Mouse (Mus musculus) hindbrain, embryonic 11.5 days (tissue): Measurements from ENCODE around the gene Atp5d. TPM values are rescaled to one million over a fixed set of nuclear protein-coding genes. Genes with fewer than 3 reads are reported as not detected.

Source experiments
- ATAC-seq: fragments of 200-750 bp; cut with Nextera tagmentation; 2 replicates; pipeline ENCODE4 v1.8.0; 2017; ENCODE audit warnings: mild to moderate bottlenecking, moderate TSS enrichment, moderate library complexity; ENCODE audit not compliant: low FRiP score
- DNase-seq: peaks from one replicate; pipeline ENCODE4 v3.0.0-alpha.2; 2015; ENCODE audit warnings: low spot score
- H3K27ac ChIP-seq: fragments of 300-500 bp; sonication (generic); 2 replicates; pipeline ENCODE4 v1.5.1; 2014; ENCODE audit warnings: mild to moderate bottlenecking, low read depth, low read length
- H3K27me3 ChIP-seq: fragments of 300-500 bp; sonication (generic); 2 replicates; pipeline ENCODE4 v1.6.1; 2014; ENCODE audit warnings: mild to moderate bottlenecking, low read length, moderate library complexity, mixed read lengths; ENCODE audit not compliant: control insufficient read depth, insufficient read depth
- H3K36me3 ChIP-seq: fragments of 300-500 bp; sonication (generic); 2 replicates; pipeline ENCODE4 v1.6.1; 2014; ENCODE audit warnings: mild to moderate bottlenecking, low read length, moderate library complexity, mixed read lengths; ENCODE audit not compliant: control insufficient read depth, insufficient read depth
- H3K4me1 ChIP-seq: fragments of 300-500 bp; sonication (generic); replicated peaks from 2 replicates; pipeline ENCODE4 v1.6.1; 2014; ENCODE audit warnings: low read length, mixed read lengths; ENCODE audit not compliant: control insufficient read depth, insufficient read depth
- H3K4me2 ChIP-seq: fragments of 300-500 bp; sonication (generic); replicated peaks from 2 replicates; pipeline ENCODE4 v1.6.1; 2014; ENCODE audit warnings: mild to moderate bottlenecking, low read depth, low read length
- H3K4me3 ChIP-seq: fragments of 300-500 bp; sonication (generic); 2 replicates; pipeline ENCODE4 v1.5.1; 2014; ENCODE audit warnings: low read depth, low read length
- H3K9ac ChIP-seq: fragments of 300-500 bp; sonication (generic); 2 replicates; pipeline ENCODE4 v1.6.1; 2014; ENCODE audit warnings: low read depth, low read length
- H3K9me3 ChIP-seq: fragments of 300-500 bp; sonication (generic); 2 replicates; pipeline ENCODE4 v1.6.1; 2016; ENCODE audit warnings: low read length; ENCODE audit not compliant: control insufficient read depth
- WGBS: fragments of 180-500 bp; shearing (Covaris S2); extraction: QIAGEN DNeasy Blood & Tissue Kit; methylation state at CpG from one replicate; pipeline ENCODE4 v1.1.7; 2014; 5-methylcytosine and 5-hydroxymethylcytosine counted together
- polyA plus RNA-seq: library from polyadenylated mRNA; unstranded; fragments of >200 nt; fragmentation: Nextera tagmentation; extraction: Ambion mirVana; gene quantifications from 2 replicates; pipeline ENCODE4 v1.2.1, GENCODE M21; 2014

Atp5d gene
- polyA plus RNA-seq, 1 experiment from 2014 or later: 371 TPM

- peak overlapping the region; percentile 36; the same call in 1 of the 2 replicates for H3K4me3 ChIP-seq
- H3K36me3 ChIP-seq: peaks cover 35% of the 10 kb centered on the region
- H3K9ac ChIP-seq: no peak overlapping the region; the same call in 1 of the 2 replicates
- H3K27me3 ChIP-seq: no peaks in the 10 kb centered on the region
- ATAC-seq: peak; percentile 20; the same call in 1 of the 2 replicates
- H3K9me3 ChIP-seq: no peaks in the 10 kb centered on the region
- H3K4me2 ChIP-seq: peak overlapping the region; percentile 69; the same call in 1 of the 2 replicates
- 13% methylated on average over 18 of the region's 18 CpGs for WGBS
- H3K4me1 ChIP-seq: peaks cover 53% of the 10 kb centered on the region
- DNase-seq: peak; percentile 60
- peak overlapping the region; percentile 68 for H3K27ac ChIP-seq
These were observed 20.0 kb downstream of the Atp5d start for GRCm38 (mm10) chr10:80158307-80158986.

DNA sequence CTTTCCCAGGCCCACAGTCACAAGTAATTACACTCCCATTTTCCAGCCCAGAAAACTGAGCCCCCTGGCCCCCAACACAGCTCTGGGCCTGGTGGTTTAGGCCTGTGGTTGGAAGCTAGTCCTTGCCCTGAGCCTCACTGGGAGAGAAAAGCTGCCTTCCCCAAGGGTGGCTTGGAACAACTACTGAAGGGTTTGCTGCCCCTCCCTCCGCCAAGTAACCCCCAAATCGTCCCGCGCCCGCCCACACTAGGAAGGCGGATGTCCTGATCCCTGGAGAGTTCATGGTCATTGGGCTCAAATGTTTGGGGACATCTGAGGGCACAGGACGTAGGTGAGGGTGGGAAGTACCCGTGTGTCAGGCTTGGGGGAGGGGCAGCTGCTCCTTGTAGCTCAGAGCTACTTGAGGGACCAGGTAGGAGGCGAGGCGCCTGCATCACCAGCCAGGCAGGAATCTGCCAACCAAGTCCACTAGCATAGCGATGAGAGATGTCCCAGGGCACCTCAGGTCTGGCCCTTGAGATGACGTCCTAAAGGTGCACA lies 20.7 kb downstream of the Atp5d start:
- Histone ChIP-seq H3K9me3 (no peaks in the 10 kb centered on the region), H3K27ac (peak overlapping the region; percentile 68), H3K4me3 (peak overlapping the region; percentile 36), H3K36me3 (peaks cover 31% of the 10 kb centered on the region), H3K4me1 (peaks cover 48% of the 10 kb centered on the region), H3K27me3 (0 out of 2 replicates have a peak, but pooled peaks cover under 1% of the 10 kb centered on the region), H3K4me2 (peak overlapping the region; percentile 69), H3K9ac (peak overlapping the region; percentile 56)
- ATAC-seq (peak; percentile 50), DNase-seq (no peak)
- WGBS: 8% methylated on average over 12 of the region's 12 CpGs

DNA sequence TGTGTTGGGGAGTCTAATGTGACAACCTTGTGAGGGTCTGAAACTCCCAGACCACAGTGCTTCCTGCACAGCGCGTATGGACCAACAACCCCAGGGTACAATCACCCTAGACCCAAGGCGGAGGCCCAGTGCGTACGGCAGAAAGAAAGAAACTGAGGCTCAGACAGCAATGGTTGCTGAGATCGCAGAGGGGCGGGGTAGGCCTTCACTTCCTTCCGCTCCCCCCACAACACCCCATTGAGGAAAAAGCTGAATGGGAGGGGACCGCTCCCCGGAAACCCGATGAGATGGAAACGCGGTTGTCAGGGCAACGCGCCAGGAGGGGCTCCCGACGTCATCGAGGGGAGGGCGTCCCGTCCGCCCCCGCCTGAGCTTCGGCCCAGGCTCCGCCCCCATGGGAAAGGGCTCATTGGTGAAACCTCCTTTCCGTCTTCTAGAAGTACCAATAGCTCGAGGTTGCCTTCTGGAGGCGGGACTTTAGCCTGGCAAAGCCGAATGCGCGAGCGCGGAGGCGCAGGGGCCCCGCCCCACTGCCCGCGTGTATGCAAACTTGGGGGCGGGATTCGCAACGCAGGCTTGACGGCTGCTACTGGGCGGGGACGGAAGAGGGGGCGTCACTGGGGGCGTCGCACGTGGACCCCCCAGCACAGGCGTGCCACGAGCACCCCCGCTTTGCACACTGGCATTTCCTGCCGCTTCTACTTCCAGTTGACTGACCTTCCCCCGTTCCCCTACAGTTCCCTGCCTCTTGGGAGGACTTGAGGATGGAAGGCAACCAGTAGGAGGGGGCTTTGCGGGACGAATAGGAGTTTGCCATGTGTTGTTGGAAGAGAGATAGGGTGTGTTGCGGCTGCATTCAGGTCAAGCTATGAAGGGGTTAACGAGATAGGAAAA lies 21.4 kb downstream of the Atp5d start:
- 0 out of 2 replicates have a peak, but pooled peaks cover 2% of the 10 kb centered on the region for H3K27me3 ChIP-seq
- peak overlapping the region; percentile 36 for H3K4me3 ChIP-seq

DNA sequence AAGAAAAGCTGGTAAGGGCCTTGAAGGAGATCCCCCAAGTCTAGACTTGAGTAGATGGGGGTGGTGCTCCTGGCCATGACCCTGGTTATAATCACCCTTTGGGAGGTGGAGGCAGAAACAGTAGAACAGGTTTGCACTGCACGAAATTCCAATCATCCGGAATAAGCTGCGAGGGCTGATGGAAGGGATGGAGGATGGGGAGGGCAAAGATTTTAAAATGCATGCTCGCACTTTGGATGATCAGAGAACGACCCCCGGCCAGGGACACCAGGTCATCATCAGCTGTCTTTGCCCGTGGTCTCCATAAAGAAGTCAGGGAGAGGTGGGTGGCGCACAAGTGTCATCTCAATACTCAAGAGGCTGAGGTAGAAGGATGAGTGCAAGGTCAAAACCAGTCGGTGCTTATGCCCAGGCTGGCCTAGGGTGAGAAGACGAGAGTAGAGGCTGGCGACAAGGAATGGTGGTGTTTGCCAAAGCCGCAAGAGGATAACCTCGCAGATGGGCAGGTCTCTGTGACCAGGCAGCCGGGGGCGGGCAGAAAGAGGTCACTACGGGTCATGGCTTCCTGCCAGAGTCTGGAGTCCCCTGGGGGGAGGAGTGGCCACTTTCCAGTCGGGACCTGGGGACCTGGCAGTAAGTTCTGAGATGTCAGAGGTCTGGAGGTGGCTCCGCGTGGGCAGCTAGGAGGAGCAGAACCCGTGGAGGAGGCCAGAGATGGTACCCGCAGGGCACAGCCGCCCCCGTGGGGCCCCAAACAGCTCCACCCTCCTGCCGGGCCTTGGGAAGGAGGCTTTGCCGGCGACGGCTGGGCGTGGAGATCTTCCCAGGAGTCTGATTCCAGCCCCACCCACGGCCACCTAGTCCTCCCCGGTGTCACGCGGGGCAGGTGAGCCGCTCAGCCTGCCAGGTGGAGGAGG lies 22.3 kb downstream of the Atp5d start:
- Histone ChIP-seq H3K9me3 (no peaks in the 10 kb centered on the region), H3K27ac (peak overlapping the region; percentile 78), H3K36me3 (peaks cover 15% of the 10 kb centered on the region), H3K4me3 (peak overlapping the region; percentile 36), H3K9ac (peak overlapping the region; percentile 32), H3K4me1 (peaks cover 44% of the 10 kb centered on the region), H3K27me3 (0 out of 2 replicates have a peak, but pooled peaks cover 2% of the 10 kb centered on the region), H3K4me2 (peak overlapping the region; percentile 69)
- DNase-seq: peak; percentile 61
- 2% methylated on average over 28 of the region's 33 CpGs for WGBS
- no peak for ATAC-seq

More for the DNA sequence above, 21.4 kb downstream of the Atp5d start:
- peak overlapping the region; percentile 69 for H3K4me2 ChIP-seq
- no peaks in the 10 kb centered on the region for H3K9me3 ChIP-seq
- H3K27ac ChIP-seq: peak overlapping the region; percentile 78
- peaks cover 49% of the 10 kb centered on the region for H3K4me1 ChIP-seq
- DNase-seq: peak; percentile 98
- H3K9ac ChIP-seq: peak overlapping the region; percentile 56
- peak; percentile 82 for ATAC-seq
- H3K36me3 ChIP-seq: peaks cover 24% of the 10 kb centered on the region
- WGBS: under 1% methylated on average over 51 of the region's 55 CpGs

DNA sequence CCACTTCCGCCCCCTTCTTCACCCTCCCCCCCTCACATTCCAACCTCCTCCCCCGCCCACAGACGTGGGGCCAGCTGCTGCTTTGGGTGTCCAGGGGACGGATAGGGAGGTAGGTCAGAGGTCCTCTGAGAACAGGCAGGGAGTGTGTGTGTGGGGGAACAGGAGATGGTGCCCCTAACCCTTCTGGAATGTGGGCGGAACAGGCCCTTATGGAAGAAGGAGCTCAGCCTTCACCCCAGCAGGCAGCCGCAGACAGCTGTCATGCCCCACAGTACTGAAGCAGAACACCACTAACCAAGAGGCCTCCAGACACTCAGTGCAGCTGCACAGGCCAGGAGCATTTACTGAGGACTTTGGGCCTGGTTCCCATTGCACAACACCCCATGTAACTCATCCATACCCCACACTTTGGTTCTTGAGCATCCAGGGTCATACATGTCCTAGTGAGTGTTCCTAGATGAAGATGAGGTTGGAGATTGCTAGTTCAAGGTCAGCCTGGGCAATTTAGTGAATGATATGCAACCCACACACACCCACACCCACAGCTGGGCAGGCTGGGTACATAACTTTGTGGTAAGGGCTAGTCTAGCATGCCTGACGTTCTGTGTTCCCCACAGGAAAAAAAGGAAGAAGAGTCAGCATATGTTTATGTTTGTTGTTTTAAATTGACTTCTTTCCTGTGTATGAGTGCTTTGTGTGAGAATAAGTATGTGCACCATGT lies 23.2 kb downstream of the Atp5d start:
- peak overlapping the region; percentile 36; the same call in 1 of the 2 replicates for H3K4me3 ChIP-seq
- H3K36me3 ChIP-seq: peaks cover 5% of the 10 kb centered on the region
- H3K9me3 ChIP-seq: no peaks in the 10 kb centered on the region
- 0 out of 2 replicates have a peak overlapping the region, but pooled peaks have one; percentile 11 for H3K9ac ChIP-seq
- ATAC-seq (no peak), DNase-seq (peak; percentile 58)
- peaks cover 38% of the 10 kb centered on the region for H3K4me1 ChIP-seq
- H3K4me2 ChIP-seq: peak overlapping the region; percentile 69; the same call in 1 of the 2 replicates
- H3K27me3 ChIP-seq: 0 out of 2 replicates have a peak, but pooled peaks cover 2% of the 10 kb centered on the region
- WGBS: 6% methylated on average over 6 of the region's 7 CpGs
- H3K27ac ChIP-seq: peak overlapping the region; percentile 78

GRCm38 (mm10) chr10:80162243-80162608 lies 23.8 kb downstream of the Atp5d start:
- 0 out of 2 replicates have a peak overlapping the region, but pooled peaks have one; percentile 78 for H3K27ac ChIP-seq
- 0 out of 2 replicates have a peak overlapping the region, but pooled peaks have one; percentile 11 for H3K9ac ChIP-seq
- peaks cover 34% of the 10 kb centered on the region for H3K4me1 ChIP-seq

DNA sequence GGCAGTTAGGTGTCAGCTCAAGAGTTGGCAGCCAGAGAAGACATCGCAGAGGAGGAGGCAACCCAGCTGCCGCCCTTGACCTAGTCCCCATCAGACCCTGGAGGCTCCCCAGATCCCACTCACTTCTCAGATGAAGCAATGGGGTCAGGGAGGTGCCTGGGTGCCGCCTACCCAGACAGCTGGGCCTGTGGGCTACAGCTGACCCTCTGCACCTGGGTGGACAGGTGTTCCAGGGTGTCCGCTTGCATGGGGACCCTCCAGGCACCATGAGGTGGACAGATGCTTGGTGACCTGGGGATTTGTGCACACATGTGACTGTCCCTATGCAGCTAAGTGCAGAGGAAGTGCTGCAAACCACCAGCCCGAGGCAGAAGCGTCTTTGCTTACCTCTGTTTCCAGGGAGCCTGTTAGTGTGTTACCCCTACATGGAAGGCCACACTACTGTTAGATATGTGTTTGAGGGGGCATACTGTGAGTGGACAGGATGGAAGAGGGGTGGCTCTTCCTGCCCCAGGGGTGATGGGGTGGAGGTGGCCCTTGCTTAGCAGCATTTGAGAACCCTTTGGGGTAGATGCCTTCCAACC lies 24.4 kb downstream of the Atp5d start:
- H3K4me3 ChIP-seq: no peak overlapping the region
- H3K27ac ChIP-seq: no peak overlapping the region
- WGBS: 74% methylated on average over 6 of the region's 6 CpGs
- no peak overlapping the region for H3K9ac ChIP-seq
- DNase-seq (no peak), ATAC-seq (no peak)
- no peaks in the 10 kb centered on the region for H3K36me3 ChIP-seq
- H3K9me3 ChIP-seq: no peaks in the 10 kb centered on the region
- H3K4me2 ChIP-seq: no peak overlapping the region
- H3K4me1 ChIP-seq: peaks cover 30% of the 10 kb centered on the region
- 0 out of 2 replicates have a peak, but pooled peaks cover 2% of the 10 kb centered on the region for H3K27me3 ChIP-seq

More at GRCm38 (mm10) chr10:80162243-80162608, 23.8 kb downstream of the Atp5d start:
- H3K9me3 ChIP-seq: no peaks in the 10 kb centered on the region
- peaks cover 4% of the 10 kb centered on the region for H3K36me3 ChIP-seq
- DNase-seq (no peak), ATAC-seq (no peak)
- no peak overlapping the region for H3K4me3 ChIP-seq
- no peak overlapping the region for H3K4me2 ChIP-seq
- 82% methylated on average over 3 of the region's 3 CpGs for WGBS
- H3K27me3 ChIP-seq: 0 out of 2 replicates have a peak, but pooled peaks cover 2% of the 10 kb centered on the region
